Mouse (Mus musculus): ENCODE measurements around the gene Ppip5k2.

- TF ChIP-seq CTCF (IDR thresholded peaks at IDR 0.05; ENCODE audit: low read depth, low read length): no peak
- TF ChIP-seq TAL1 (conservative IDR thresholded peaks at IDR 0.05; ENCODE audit: low read depth, low read length): no peak
- no peak for TF ChIP-seq GATA1 (IDR thresholded peaks at IDR 0.05; ENCODE audit: borderline replicate concordance, low read length)
- no peak for TF ChIP-seq POLR2AphosphoS5 (IDR thresholded peaks at IDR 0.05; ENCODE audit: insufficient replicate concordance, low read depth, low read length)
- no peak for TF ChIP-seq GATA2 (IDR thresholded peaks at IDR 0.05; ENCODE audit: borderline replicate concordance, low read depth, low read length)
Observed at GRCm38 (mm10) chr1:97693825-97694224, 76.4 kb downstream of the Ppip5k2 start.
